25 mouse cellular contexts compared by ENCODE assay signal in the genomic region with DNA sequence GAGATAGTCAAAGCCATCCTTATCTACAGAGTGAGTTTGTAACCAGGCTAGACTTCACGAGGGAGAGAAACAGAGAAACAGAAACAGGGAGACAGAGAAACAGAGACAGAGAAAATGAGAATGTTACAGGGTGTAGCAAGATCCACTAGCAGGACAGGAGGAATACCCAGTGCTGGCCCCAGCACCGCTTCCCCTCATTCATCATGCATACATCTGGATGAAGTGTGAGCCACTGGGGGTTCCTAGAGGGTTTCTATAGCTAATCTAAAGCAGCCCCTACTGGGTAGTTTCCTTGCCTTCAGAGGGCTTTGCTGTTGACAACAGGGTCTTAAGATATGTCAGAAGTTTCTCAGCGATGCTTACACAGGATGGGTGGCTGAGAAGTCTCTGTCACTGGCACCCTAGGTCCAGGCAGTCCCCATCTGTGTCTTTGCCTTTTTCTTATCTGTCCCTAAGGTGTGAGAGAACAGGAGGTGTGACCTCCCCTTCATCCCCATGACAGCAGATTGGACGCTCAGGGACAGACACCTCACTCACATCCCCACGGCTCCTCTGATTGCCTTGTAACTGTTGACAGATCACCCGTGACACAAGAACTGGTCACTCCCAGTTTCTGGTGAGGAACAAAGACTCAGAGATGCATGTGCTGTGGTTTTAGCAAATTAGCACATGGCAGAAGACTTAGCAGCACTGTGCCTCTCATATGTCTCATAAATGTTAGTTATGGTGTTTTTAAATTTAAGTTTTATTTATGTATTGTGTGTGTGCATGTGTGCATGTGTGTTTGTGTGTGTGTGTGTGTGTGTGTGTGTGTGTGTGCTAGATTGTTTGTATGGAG. TPM values are rescaled to one million over a fixed set of nuclear protein-coding genes. Genes with fewer than 3 reads are reported as not detected.
"Had no signal": no experiment of that assay in that cellular context is flagged by ENCODE, and none has a peak within 500 bp of the region (broad histone marks: within the 10 kb centered on the region; RNA-seq: fewer than 3 reads in every experiment).

No protein-coding gene starts in this region.

- H3K4me3 ChIP-seq: liver, embryonic 12.5 days; megakaryocyte, embryonic 14.5 days; midbrain, embryonic 13.5 days; midbrain, embryonic 15.5 days; myocyte; neural tube, embryonic 12.5 days; stomach, embryonic 15.5 days had no signal

- DNase-seq: lung, adult 18-20 months; lung, postnatal 14 days; lung, postnatal 36 days; right cerebral cortex, postnatal 14 days; thymus, adult 2 months; thymus, postnatal 25 days; thymus, postnatal 4 days had no signal

- H3K27ac ChIP-seq: liver, embryonic 12.5 days; liver, embryonic 14.5 days; midbrain, embryonic 13.5 days; midbrain, embryonic 15.5 days; neural tube, embryonic 12.5 days; stomach, embryonic 15.5 days; stomach, postnatal 0 days had no signal

- H3K27me3 ChIP-seq: midbrain, embryonic 13.5 days; midbrain, embryonic 15.5 days; neural tube, embryonic 12.5 days; stomach, embryonic 15.5 days had no signal

- H3K4me2 ChIP-seq: liver, embryonic 12.5 days; midbrain, embryonic 11.5 days; midbrain, embryonic 13.5 days; midbrain, embryonic 15.5 days; neural tube, embryonic 12.5 days; stomach, embryonic 15.5 days had no signal

- H3K9me3 ChIP-seq: liver, embryonic 12.5 days; megakaryocyte, embryonic 14.5 days; midbrain, embryonic 13.5 days; midbrain, embryonic 15.5 days; neural tube, embryonic 12.5 days; stomach, embryonic 15.5 days had no signal

- ATAC-seq: liver, embryonic 12.5 days; midbrain, embryonic 13.5 days; midbrain, embryonic 15.5 days had no signal

- H3K36me3 ChIP-seq: liver, embryonic 12.5 days; midbrain, embryonic 13.5 days; midbrain, embryonic 15.5 days; neural tube, embryonic 12.5 days; stomach, embryonic 15.5 days had no signal

- H3K4me1 ChIP-seq: liver, embryonic 12.5 days; midbrain, embryonic 13.5 days; midbrain, embryonic 15.5 days; neural tube, embryonic 12.5 days; stomach, embryonic 15.5 days had no signal

- H3K9ac ChIP-seq: liver, embryonic 12.5 days; liver, embryonic 14.5 days; midbrain, embryonic 13.5 days; midbrain, embryonic 15.5 days; neural tube, embryonic 12.5 days; stomach, embryonic 15.5 days had no signal

RNA-seq across cellular contexts. Expression of a gene that starts 29.3 kb away (rescaled TPM):
- total RNA-seq: midbrain, postnatal 0 days; neutrophil, adult 5-6 weeks had no signal
- polyA plus RNA-seq: liver, embryonic 12.5 days; liver, embryonic 14.5 days; liver, embryonic 16.5 days; midbrain, embryonic 11.5 days; midbrain, embryonic 13.5 days; midbrain, embryonic 15.5 days; midbrain, postnatal 0 days; myocyte; neural tube, embryonic 12.5 days; neural tube, embryonic 14.5 days; spleen, adult 2 months; stomach, postnatal 0 days; testis, adult 2 months; urinary bladder, adult 2 months had no signal

RNA-seq across cellular contexts. Expression of a gene that starts 47.0 kb away (rescaled TPM):
- total RNA-seq: midbrain, postnatal 0 days; neutrophil, adult 5-6 weeks had no signal
- polyA plus RNA-seq: liver, embryonic 12.5 days; liver, embryonic 14.5 days; liver, embryonic 16.5 days; lung, embryonic 16.5 days; midbrain, embryonic 11.5 days; midbrain, embryonic 13.5 days; midbrain, embryonic 15.5 days; midbrain, postnatal 0 days; myocyte; neural tube, embryonic 12.5 days; neural tube, embryonic 14.5 days; spleen, adult 2 months; stomach, embryonic 15.5 days; stomach, postnatal 0 days; testis, adult 2 months; thymus, adult 2 months; urinary bladder, adult 2 months had no signal
